Mouse (Mus musculus): ENCODE results near the gene Syngap1. TPM values are rescaled to one million over a fixed set of nuclear protein-coding genes. Genes with fewer than 3 reads are reported as not detected.

Syngap1 gene
- polyA plus RNA-seq, 1 experiment from 2014 or later, result 0.78 TPM

DNA sequence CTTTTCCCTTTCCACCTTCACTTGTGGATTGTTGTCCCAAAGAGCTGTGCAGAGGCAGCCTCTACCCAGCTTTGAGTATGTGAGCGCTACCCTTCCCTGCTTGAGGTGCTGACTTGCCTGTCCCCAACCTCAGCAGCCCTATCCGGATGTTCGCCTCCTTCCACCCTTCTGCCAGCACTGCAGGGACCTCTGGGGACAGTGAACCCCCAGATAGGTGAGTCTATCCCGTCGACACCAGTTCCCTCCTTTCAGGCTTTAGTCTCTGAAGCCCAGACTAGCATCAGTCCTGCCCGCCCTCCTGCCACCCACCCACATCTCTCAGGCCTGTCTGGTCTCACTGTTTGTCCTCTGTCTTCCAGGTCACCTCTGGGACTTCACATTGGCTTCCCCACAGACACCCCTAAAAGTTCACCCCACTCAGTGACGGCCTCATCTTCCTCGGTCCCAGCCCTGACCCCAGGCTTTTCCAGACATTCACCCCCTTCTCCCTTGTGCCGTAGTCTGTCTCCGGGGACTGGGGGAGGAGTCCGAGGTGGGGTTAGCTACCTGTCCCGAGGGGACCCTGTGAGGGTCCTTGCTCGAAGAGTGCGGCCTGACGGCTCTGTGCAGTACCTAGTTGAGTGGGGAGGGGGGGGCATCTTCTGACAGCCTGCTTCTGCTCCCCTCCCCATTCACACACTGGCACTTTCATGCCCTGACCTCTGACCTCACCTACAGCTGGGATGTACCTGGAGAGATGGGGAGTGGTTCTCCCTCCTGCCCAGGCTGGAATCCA is 3.9 kb upstream of the Syngap1 start:
- H3K4me3 ChIP-seq (replicated peaks; ENCODE audit: low read depth, low read length), result no peak overlapping the region
- H3K4me2 ChIP-seq (ENCODE audit: low read length), result no peak overlapping the region
- H3K36me3 ChIP-seq (ENCODE audit: insufficient read depth, low read length), result peaks cover 9% of the 10 kb centered on the region
- H3K9me3 ChIP-seq (replicated peaks; ENCODE audit: low read length), result no peaks in the 10 kb centered on the region
- ATAC-seq (replicated peaks; ENCODE audit: low FRiP score, low read depth) (no peak), DNase-seq (ENCODE audit: low spot score) (no peak)
- 86% methylated on average over 15 of the region's 15 CpGs for WGBS
- H3K27ac ChIP-seq, result no peak overlapping the region
- TF ChIP-seq CTCF (IDR thresholded peaks at IDR 0.05; ENCODE audit: low read depth), result no peak
- peaks cover 23% of the 10 kb centered on the region for H3K4me1 ChIP-seq (replicated peaks; ENCODE audit: insufficient read depth, low read length)
- no peaks in the 10 kb centered on the region for H3K27me3 ChIP-seq (ENCODE audit: insufficient read depth, low read length)
- H3K9ac ChIP-seq (ENCODE audit: low read depth, low read length), result no peak overlapping the region

DNA sequence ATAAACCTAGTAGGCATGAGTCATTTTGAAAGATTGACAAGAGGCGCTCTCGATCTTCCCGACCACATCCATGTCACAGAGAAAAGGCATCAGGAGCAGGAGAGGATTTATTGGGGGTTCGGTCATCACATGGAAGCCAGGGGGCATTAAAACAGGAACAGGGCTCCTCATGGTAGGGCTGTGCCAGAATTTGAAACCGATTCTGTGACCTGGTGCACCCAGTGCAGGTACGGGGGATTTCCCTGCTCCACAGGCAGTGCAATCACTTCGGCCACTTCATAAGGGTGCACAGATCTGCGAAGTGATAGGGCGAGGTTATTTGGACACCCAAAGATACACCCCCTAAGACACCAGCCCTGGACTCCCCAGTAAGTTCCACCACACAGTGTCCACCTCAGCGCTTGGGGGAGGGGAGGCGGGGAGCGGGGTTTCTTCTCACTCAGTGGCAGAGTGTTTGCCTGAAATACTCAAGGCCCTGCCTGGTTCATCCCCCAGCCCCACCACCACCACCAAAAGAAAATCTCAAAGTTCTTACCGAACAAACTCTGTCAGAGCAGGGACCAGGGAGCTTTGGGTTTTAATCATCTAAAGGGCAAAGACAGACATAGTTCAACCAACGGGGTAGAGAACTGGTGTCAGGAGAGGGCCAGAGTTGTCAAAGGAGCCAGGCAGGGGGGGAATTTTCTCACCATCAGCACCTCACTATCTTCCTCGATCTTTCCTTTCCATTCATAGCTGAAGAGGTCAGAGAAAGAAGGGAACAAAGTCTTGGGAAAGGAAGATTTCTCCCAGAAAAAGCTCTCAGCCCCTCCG is 3.0 kb upstream of the Syngap1 start:
- ATAC-seq (replicated peaks; ENCODE audit: low FRiP score, low read depth) (no peak), DNase-seq (ENCODE audit: low spot score) (no peak)
- peak overlapping the region; percentile 69 for H3K9ac ChIP-seq (ENCODE audit: low read depth, low read length)
- WGBS, result 43% methylated on average over 16 of the region's 16 CpGs
- H3K4me1 ChIP-seq (replicated peaks; ENCODE audit: insufficient read depth, low read length), result peaks cover 27% of the 10 kb centered on the region
- no peaks in the 10 kb centered on the region for H3K9me3 ChIP-seq (replicated peaks; ENCODE audit: low read length)
- H3K27me3 ChIP-seq (ENCODE audit: insufficient read depth, low read length), result no peaks in the 10 kb centered on the region
- H3K4me3 ChIP-seq (replicated peaks; ENCODE audit: low read depth, low read length), result peak overlapping the region; percentile 66
- H3K27ac ChIP-seq, result peak overlapping the region; percentile 93; the same call in 1 of the 2 replicates
- H3K36me3 ChIP-seq (ENCODE audit: insufficient read depth, low read length), result peaks cover 9% of the 10 kb centered on the region
- TF ChIP-seq CTCF (IDR thresholded peaks at IDR 0.05; ENCODE audit: low read depth), result 0 out of 2 replicates have a peak, but pooled peaks have one; percentile 6
- peak overlapping the region; percentile 93 for H3K4me2 ChIP-seq (ENCODE audit: low read length)

DNA sequence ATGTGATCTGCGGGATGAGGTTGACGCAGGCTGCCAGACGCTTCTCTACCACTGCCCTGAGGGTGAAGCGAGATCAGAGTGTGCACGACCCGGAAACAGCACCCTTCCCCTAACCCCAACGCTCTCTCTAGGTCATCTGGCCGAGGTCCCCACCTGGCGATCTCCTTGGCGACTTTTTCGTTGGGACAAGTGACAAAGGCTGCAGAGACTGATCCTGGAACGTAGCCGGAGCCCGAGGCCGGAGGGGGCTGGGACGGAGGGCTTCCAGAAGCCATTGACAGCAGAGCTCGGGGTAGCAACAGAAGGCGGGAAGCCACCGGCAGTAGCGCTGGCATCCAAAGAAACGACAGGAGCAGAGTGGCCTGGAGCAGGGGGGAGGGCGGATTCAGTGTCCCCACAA is 2.3 kb upstream of the Syngap1 start:
- DNase-seq (ENCODE audit: low spot score) (no peak), ATAC-seq (replicated peaks; ENCODE audit: low FRiP score, low read depth) (no peak)
- Histone ChIP-seq H3K4me1 (replicated peaks; ENCODE audit: insufficient read depth, low read length) (peaks cover 24% of the 10 kb centered on the region), H3K4me2 (ENCODE audit: low read length) (peak overlapping the region; percentile 93), H3K9me3 (replicated peaks; ENCODE audit: low read length) (no peaks in the 10 kb centered on the region), H3K4me3 (replicated peaks; ENCODE audit: low read depth, low read length) (peak overlapping the region; percentile 66), H3K27me3 (ENCODE audit: insufficient read depth, low read length) (no peaks in the 10 kb centered on the region), H3K9ac (ENCODE audit: low read depth, low read length) (peak overlapping the region; percentile 69), H3K27ac (peak overlapping the region; percentile 93), H3K36me3 (ENCODE audit: insufficient read depth, low read length) (peaks cover 9% of the 10 kb centered on the region)
- WGBS, result under 1% methylated on average over 21 of the region's 22 CpGs
- TF ChIP-seq CTCF (IDR thresholded peaks at IDR 0.05; ENCODE audit: low read depth), result no peak

DNA sequence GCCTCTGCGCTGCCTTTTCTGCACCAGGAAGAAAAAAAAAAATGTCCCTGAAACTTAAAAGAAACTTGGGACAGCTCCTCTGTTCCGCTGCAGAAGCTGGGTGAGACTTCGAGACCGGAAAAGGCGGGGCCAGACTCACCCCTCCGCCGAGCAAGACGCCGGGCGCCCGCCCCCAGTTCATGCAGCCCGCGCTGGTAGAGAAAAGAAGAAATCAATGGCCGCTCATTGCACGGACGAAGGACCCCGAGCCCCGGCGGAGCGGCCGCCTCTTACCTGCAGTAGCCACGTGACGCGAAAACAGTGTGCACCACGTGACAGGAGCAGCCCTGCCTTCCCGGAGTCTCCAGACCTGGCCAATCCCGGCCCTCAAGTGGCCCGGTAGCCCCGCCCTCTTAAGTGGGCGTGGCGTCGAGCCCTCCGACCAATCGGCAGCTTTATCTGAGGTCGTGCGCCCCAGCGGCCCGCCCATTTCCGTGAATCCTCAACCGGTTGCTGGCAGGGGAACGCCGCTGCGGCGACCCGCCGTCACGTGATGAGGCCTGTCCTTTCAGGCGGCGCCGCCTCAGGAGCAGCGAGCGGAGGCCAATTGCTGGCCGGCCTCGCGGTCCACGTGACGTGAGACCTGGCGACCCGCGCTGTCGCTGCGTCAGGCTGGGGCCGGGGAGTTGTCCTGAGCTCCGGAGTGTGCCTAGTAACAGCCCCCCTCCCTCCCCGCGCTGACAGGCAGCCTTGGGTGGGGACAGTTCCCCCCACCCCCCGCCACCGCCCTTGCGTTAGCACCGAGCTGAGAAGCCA is 1.7 kb upstream of the Syngap1 start, which contains the start of gene Cuta:
Gene Cuta (minus strand): TSS at position 392 of the 795 bp plus-strand sequence.
- Histone ChIP-seq H3K36me3 (ENCODE audit: insufficient read depth, low read length) (peaks cover 9% of the 10 kb centered on the region), H3K9ac (ENCODE audit: low read depth, low read length) (peak within 1 kb of the TSS; percentile 78), H3K27ac (peak within 1 kb of the TSS; percentile 93), H3K27me3 (ENCODE audit: insufficient read depth, low read length) (no peaks in the 10 kb centered on the region), H3K4me3 (replicated peaks; ENCODE audit: low read depth, low read length) (peak within 1 kb of the TSS; percentile 66), H3K9me3 (replicated peaks; ENCODE audit: low read length) (no peaks in the 10 kb centered on the region), H3K4me1 (replicated peaks; ENCODE audit: insufficient read depth, low read length) (peaks cover 23% of the 10 kb centered on the region), H3K4me2 (ENCODE audit: low read length) (peak within 1 kb of the TSS; percentile 93)
- under 1% methylated on average over 66 of the region's 70 CpGs for WGBS
- peak; percentile 99 for DNase-seq (ENCODE audit: low spot score)
- TF ChIP-seq CTCF (IDR thresholded peaks at IDR 0.05; ENCODE audit: low read depth), result no peak
- ATAC-seq (replicated peaks; ENCODE audit: low FRiP score, low read depth), result peak; percentile 95

DNA sequence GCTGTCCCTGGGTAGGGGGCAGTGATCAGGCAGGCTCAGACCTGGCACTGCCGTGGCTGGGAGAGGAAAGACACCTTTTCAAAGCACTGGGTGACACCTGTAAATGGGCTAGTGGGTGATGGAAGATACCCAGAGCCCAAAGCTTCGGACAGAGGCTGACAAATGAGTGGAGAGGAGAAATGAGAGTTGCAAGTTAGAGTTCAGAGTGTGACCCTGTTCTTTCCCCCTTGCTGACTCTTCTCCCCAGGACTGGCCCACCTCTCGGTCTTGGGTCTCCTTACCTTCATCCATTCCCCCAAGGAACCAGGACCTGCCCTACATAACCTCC is 1.1 kb upstream of the Syngap1 start:
- peaks cover 6% of the 10 kb centered on the region for H3K36me3 ChIP-seq (ENCODE audit: insufficient read depth, low read length)
- H3K4me3 ChIP-seq (replicated peaks; ENCODE audit: low read depth, low read length), result peak overlapping the region; percentile 66
- no peak for DNase-seq (ENCODE audit: low spot score)
- 3% methylated on average over 3 of the region's 3 CpGs for WGBS
- peak overlapping the region; percentile 78 for H3K9ac ChIP-seq (ENCODE audit: low read depth, low read length)
- peak overlapping the region; percentile 93 for H3K27ac ChIP-seq
- peak overlapping the region; percentile 82 for H3K4me2 ChIP-seq (ENCODE audit: low read length)
- H3K4me1 ChIP-seq (replicated peaks; ENCODE audit: insufficient read depth, low read length), result peaks cover 23% of the 10 kb centered on the region
- no peaks in the 10 kb centered on the region for H3K27me3 ChIP-seq (ENCODE audit: insufficient read depth, low read length)
- no peak for TF ChIP-seq CTCF (IDR thresholded peaks at IDR 0.05; ENCODE audit: low read depth)
- no peak for ATAC-seq (replicated peaks; ENCODE audit: low FRiP score, low read depth)
- no peaks in the 10 kb centered on the region for H3K9me3 ChIP-seq (replicated peaks; ENCODE audit: low read length)

All from kidney, postnatal 0 days (tissue).